Mouse (Mus musculus): ENCODE measurements around the gene Ccdc33. TPM values are rescaled to one million over a fixed set of nuclear protein-coding genes. Genes with fewer than 3 reads are reported as not detected.
A peak's percentile ranks its signal among the peaks of the same experiment; 100 is the strongest.

The Ccdc33 gene
- total RNA-seq, 1 experiment, result 0.13 TPM

DNA sequence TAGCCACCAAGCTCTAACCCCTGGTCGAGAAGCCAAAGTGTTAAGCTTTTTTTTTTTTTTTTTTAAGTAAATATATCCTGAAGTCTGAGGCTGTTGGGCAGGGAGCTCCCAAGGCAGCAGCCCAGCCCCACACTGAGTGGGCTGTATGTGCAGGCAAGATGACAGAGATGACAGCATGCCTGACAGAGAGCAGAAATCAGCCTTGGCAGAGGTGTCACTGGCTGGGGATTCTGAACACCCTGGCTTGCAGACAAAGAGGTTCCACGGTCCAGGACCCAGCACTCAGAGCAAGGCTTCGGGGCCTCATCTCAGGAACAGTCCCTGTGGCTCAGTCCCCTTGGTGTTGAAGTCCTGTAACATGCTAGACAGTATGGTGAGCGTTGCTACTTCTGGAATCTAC, 41.2 kb upstream of the Ccdc33 start:
- Histone ChIP-seq H3K9ac (ENCODE audit: insufficient read depth, low read depth, low read length, poor library complexity, severe bottlenecking) (no peak overlapping the region), H3K9me3 (ENCODE audit: control insufficient read depth, insufficient read depth, low read depth, low read length) (no peaks in the 10 kb centered on the region), H3K4me1 (ENCODE audit: control insufficient read depth in 2 of 2, insufficient read depth in 2 of 2, low read length in 2 of 2, poor library complexity in 1 of 2) (no peaks in the 10 kb centered on the region; a peak in 1 of 4 replicates), H3K27ac (ENCODE audit: insufficient read depth, low read depth, low read length, poor library complexity, severe bottlenecking) (no peak overlapping the region), H3K36me3 (ENCODE audit: control insufficient read depth, insufficient read depth, low read length, poor library complexity, severe bottlenecking) (no peaks in the 10 kb centered on the region), H3K4me3 (ENCODE audit: insufficient read depth in 1 of 2, low read depth in 1 of 2, low read length in 2 of 2, poor library complexity in 1 of 2, severe bottlenecking in 1 of 2) (no peak overlapping the region)
- DNase-seq (ENCODE audit: low read depth, low spot score), result no peak
- TF ChIP-seq MAFK (IDR thresholded peaks at IDR 0.05; ENCODE audit: insufficient read depth, low read depth, low read length) (no peak), ZC3H11A (IDR thresholded peaks at IDR 0.05; ENCODE audit: borderline replicate concordance, low read depth, low read length) (no peak), ZNF384 (IDR thresholded peaks at IDR 0.05; ENCODE audit: low read depth, low read length) (no peak), HCFC1 (IDR thresholded peaks at IDR 0.05; ENCODE audit: borderline replicate concordance, insufficient read depth, low read length) (no peak), CHD2 (IDR thresholded peaks at IDR 0.05; ENCODE audit: low read depth, low read length) (no peak)
- in situ Hi-C loops (cut with MboI; ENCODE audit: low sequenced_read_pairs in 2 of 2, unreplicated experiment in 2 of 2), result no loop called here

DNA sequence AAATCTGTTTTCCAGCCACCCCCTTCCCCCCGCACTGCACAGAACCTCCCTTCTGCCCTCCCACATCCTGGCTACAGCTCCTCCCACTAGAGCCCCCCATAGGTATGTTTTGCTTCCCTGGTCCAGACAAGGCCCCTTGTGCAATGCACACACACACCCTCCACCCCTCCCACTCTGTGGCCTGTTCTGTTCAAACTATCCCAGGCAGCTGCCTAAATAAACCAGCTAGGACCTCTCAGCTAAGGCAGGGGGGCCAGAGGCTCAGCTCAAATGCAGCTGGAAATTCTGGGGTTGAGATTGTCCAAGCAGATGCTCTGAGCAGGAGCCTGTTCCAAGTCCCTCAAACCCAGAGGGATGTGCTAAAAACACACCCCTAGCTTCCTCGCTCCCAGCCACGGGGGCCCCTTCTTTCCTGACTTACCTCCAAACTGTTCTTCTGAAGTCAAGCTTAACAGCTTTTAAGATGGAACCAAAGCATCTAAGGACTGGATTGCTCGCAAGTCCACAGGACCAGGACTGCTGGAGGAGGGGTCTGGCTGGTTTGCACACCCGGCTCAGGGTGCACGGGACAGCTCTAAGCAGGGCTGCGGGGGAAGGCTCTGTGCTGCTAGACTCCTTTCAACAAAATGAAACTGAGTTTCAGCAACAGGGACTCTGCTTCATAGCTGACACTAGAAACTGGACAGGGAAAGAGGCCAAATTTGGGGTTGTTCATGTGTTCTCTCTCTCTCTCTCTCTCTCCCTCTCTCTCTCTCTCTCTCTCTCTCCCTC, 40.1 kb upstream of the Ccdc33 start:
- no peaks in the 10 kb centered on the region for H3K36me3 ChIP-seq (ENCODE audit: control insufficient read depth, insufficient read depth, low read length, poor library complexity, severe bottlenecking)
- no peak for DNase-seq (ENCODE audit: low read depth, low spot score)
- H3K9ac ChIP-seq (ENCODE audit: insufficient read depth, low read depth, low read length, poor library complexity, severe bottlenecking), result no peak overlapping the region
- H3K4me3 ChIP-seq (ENCODE audit: insufficient read depth in 1 of 2, low read depth in 1 of 2, low read length in 2 of 2, poor library complexity in 1 of 2, severe bottlenecking in 1 of 2), result no peak overlapping the region
- TF ChIP-seq CHD2 (IDR thresholded peaks at IDR 0.05; ENCODE audit: low read depth, low read length), result no peak
- no peak for TF ChIP-seq ZC3H11A (IDR thresholded peaks at IDR 0.05; ENCODE audit: borderline replicate concordance, low read depth, low read length)
- no peak for TF ChIP-seq ZNF384 (IDR thresholded peaks at IDR 0.05; ENCODE audit: low read depth, low read length)
- no peak for TF ChIP-seq HCFC1 (IDR thresholded peaks at IDR 0.05; ENCODE audit: borderline replicate concordance, insufficient read depth, low read length)
- TF ChIP-seq MAFK (IDR thresholded peaks at IDR 0.05; ENCODE audit: insufficient read depth, low read depth, low read length), result no peak
- H3K27ac ChIP-seq (ENCODE audit: insufficient read depth, low read depth, low read length, poor library complexity, severe bottlenecking), result no peak overlapping the region
- no peaks in the 10 kb centered on the region; a peak in 1 of 4 replicates for H3K4me1 ChIP-seq (ENCODE audit: control insufficient read depth in 2 of 2, insufficient read depth in 2 of 2, low read length in 2 of 2, poor library complexity in 1 of 2)
- in situ Hi-C loops (cut with MboI; ENCODE audit: low sequenced_read_pairs in 2 of 2, unreplicated experiment in 2 of 2), result no loop called here
- no peaks in the 10 kb centered on the region for H3K9me3 ChIP-seq (ENCODE audit: control insufficient read depth, insufficient read depth, low read depth, low read length)

DNA sequence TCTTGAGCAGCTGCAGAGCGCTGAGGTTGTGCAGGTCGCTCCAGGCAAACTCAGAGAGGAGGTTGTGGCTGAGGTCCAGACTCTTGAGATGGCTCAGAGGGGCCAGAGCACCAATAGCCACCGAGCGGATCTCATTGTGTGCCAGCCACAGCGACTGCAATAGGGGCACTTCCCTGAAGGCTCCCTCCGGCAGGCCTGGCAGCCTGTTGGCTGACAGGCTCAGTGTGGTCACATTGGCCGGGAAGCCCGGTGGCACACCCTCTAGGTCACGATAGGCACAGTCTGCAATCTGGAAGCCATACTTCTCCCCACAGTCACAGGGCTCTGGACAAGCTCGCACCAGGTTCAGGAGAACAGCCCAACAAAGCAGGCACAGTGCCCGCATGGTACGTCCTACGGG, 39.2 kb upstream of the Ccdc33 start:
- in situ Hi-C loops (cut with MboI; ENCODE audit: low sequenced_read_pairs in 2 of 2, unreplicated experiment in 2 of 2), result no loop called here
- Histone ChIP-seq H3K27ac (ENCODE audit: insufficient read depth, low read depth, low read length, poor library complexity, severe bottlenecking) (no peak overlapping the region), H3K36me3 (ENCODE audit: control insufficient read depth, insufficient read depth, low read length, poor library complexity, severe bottlenecking) (no peaks in the 10 kb centered on the region), H3K9ac (ENCODE audit: insufficient read depth, low read depth, low read length, poor library complexity, severe bottlenecking) (no peak overlapping the region), H3K9me3 (ENCODE audit: control insufficient read depth, insufficient read depth, low read depth, low read length) (no peaks in the 10 kb centered on the region), H3K4me1 (ENCODE audit: control insufficient read depth in 2 of 2, insufficient read depth in 2 of 2, low read length in 2 of 2, poor library complexity in 1 of 2) (no peaks in the 10 kb centered on the region; a peak in 1 of 4 replicates), H3K4me3 (ENCODE audit: insufficient read depth in 1 of 2, low read depth in 1 of 2, low read length in 2 of 2, poor library complexity in 1 of 2, severe bottlenecking in 1 of 2) (peak overlapping the region; percentile 21 to 26; a peak in 2 of 4 replicates)
- TF ChIP-seq ZC3H11A (IDR thresholded peaks at IDR 0.05; ENCODE audit: borderline replicate concordance, low read depth, low read length) (no peak), HCFC1 (IDR thresholded peaks at IDR 0.05; ENCODE audit: borderline replicate concordance, insufficient read depth, low read length) (no peak), CHD2 (IDR thresholded peaks at IDR 0.05; ENCODE audit: low read depth, low read length) (no peak), MAFK (IDR thresholded peaks at IDR 0.05; ENCODE audit: insufficient read depth, low read depth, low read length) (no peak), ZNF384 (IDR thresholded peaks at IDR 0.05; ENCODE audit: low read depth, low read length) (no peak)
- no peak for DNase-seq (ENCODE audit: low read depth, low spot score)

DNA sequence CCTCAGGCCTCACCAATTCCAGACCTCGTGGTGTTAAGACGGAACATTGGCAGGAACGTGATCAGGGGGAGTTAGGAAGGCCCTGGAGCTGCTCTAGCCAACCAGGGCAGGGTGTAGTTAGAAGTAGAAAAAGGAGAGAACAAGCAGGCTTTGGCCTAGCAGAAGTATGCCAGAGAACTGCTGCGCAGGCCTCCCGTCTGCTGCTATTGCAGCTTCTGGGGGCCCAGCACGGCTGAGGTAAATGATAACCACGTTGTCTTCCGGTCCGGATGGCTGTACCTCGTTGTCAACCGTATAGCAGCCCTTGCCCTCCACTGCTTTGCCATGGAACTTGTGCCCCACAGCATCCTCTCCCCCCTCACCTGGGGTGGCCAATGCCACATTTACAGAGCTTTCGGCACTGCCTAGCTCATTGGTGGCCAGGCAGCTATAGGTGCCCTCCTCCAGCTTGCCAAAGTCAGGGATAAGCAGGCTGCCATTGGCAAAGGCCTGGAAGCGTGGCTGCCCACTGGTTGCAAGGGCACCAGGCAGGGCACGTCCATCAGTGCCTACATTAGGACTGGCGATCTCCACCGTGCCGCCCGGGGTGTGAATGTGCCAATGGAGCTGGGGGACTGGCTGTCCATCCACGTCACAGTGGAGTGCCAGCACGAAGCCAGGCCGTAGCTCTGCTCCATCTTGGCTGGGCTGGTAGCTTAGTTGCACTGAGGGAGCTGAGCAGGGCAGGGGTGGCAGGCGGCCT, 38.4 kb upstream of the Ccdc33 start:
- Histone ChIP-seq H3K36me3 (ENCODE audit: control insufficient read depth, insufficient read depth, low read length, poor library complexity, severe bottlenecking) (no peaks in the 10 kb centered on the region), H3K27ac (ENCODE audit: insufficient read depth, low read depth, low read length, poor library complexity, severe bottlenecking) (no peak overlapping the region), H3K9me3 (ENCODE audit: control insufficient read depth, insufficient read depth, low read depth, low read length) (no peaks in the 10 kb centered on the region), H3K4me3 (ENCODE audit: insufficient read depth in 1 of 2, low read depth in 1 of 2, low read length in 2 of 2, poor library complexity in 1 of 2, severe bottlenecking in 1 of 2) (peak overlapping the region in 1 of 2 experiments; percentile 21; a peak in 1 of 4 replicates), H3K4me1 (ENCODE audit: control insufficient read depth in 2 of 2, insufficient read depth in 2 of 2, low read length in 2 of 2, poor library complexity in 1 of 2) (no peaks in the 10 kb centered on the region; a peak in 1 of 4 replicates), H3K9ac (ENCODE audit: insufficient read depth, low read depth, low read length, poor library complexity, severe bottlenecking) (no peak overlapping the region)
- no peak for DNase-seq (ENCODE audit: low read depth, low spot score)
- in situ Hi-C loops (cut with MboI; ENCODE audit: low sequenced_read_pairs in 2 of 2, unreplicated experiment in 2 of 2), result no loop called here
- TF ChIP-seq ZC3H11A (IDR thresholded peaks at IDR 0.05; ENCODE audit: borderline replicate concordance, low read depth, low read length) (no peak), HCFC1 (IDR thresholded peaks at IDR 0.05; ENCODE audit: borderline replicate concordance, insufficient read depth, low read length) (no peak), ZNF384 (IDR thresholded peaks at IDR 0.05; ENCODE audit: low read depth, low read length) (no peak), MAFK (IDR thresholded peaks at IDR 0.05; ENCODE audit: insufficient read depth, low read depth, low read length) (no peak), CHD2 (IDR thresholded peaks at IDR 0.05; ENCODE audit: low read depth, low read length) (no peak)
